Mouse (Mus musculus): ENCODE measurements at regions not wholly inside any gene's neighbourhood (a gene's known extent, or its start where the extent isn't known, plus 50 kb on each side); places are given as distances from the start of the nearest gene placed in this dataset.

GRCm38 (mm10) chr4:71933240-71933986 lies 175.6 kb upstream of the Gm11232 start:
- ATAC-seq (ENCODE audit: low FRiP score, low read depth) (no peak), DNase-seq (ENCODE audit: low spot score) (no peak)
- Histone ChIP-seq H3K4me3 (replicated peaks; ENCODE audit: low read length) (no peak overlapping the region), H3K4me1 (ENCODE audit: control insufficient read depth, insufficient read depth, low read length) (no peaks in the 10 kb centered on the region), H3K9ac (ENCODE audit: low read depth, low read length, severe bottlenecking) (no peak overlapping the region), H3K27ac (replicated peaks; ENCODE audit: low read depth, low read length) (no peak overlapping the region), H3K36me3 (ENCODE audit: control insufficient read depth, insufficient read depth, low read length) (no peaks in the 10 kb centered on the region), H3K27me3 (ENCODE audit: control insufficient read depth, insufficient read depth, low read length) (no peaks in the 10 kb centered on the region), H3K4me2 (replicated peaks; ENCODE audit: low read depth, low read length, severe bottlenecking) (no peak overlapping the region), H3K9me3 (ENCODE audit: control insufficient read depth, low read length) (no peaks in the 10 kb centered on the region)
- 46% methylated on average over 2 of the region's 2 CpGs for WGBS
- no peak for TF ChIP-seq POLR2A (IDR thresholded peaks at IDR 0.05; ENCODE audit: borderline replicate concordance, extremely low read depth, insufficient read depth, insufficient read length)

GRCm38 (mm10) chr4:71932818-71933217 lies 175.1 kb upstream of the Gm11232 start:
- H3K27ac ChIP-seq (replicated peaks; ENCODE audit: low read depth, low read length) = no peak overlapping the region
- H3K36me3 ChIP-seq (ENCODE audit: control insufficient read depth, insufficient read depth, low read length) = no peaks in the 10 kb centered on the region
- H3K9me3 ChIP-seq (ENCODE audit: control insufficient read depth, low read length) = no peaks in the 10 kb centered on the region
- no peak for ATAC-seq (ENCODE audit: low FRiP score, low read depth)
- H3K27me3 ChIP-seq (ENCODE audit: control insufficient read depth, insufficient read depth, low read length) = no peaks in the 10 kb centered on the region
- no peak overlapping the region for H3K9ac ChIP-seq (ENCODE audit: low read depth, low read length, severe bottlenecking)
- WGBS = 83% methylated on average over 1 of the region's 1 CpGs
- TF ChIP-seq POLR2A (IDR thresholded peaks at IDR 0.05; ENCODE audit: borderline replicate concordance, extremely low read depth, insufficient read depth, insufficient read length) = no peak
- no peak overlapping the region for H3K4me2 ChIP-seq (replicated peaks; ENCODE audit: low read depth, low read length, severe bottlenecking)
- no peak overlapping the region for H3K4me3 ChIP-seq (replicated peaks; ENCODE audit: low read length)
- no peaks in the 10 kb centered on the region for H3K4me1 ChIP-seq (ENCODE audit: control insufficient read depth, insufficient read depth, low read length)
- no peak for DNase-seq (ENCODE audit: low spot score)

- H3K9me3 ChIP-seq (ENCODE audit: control insufficient read depth, low read length) = no peaks in the 10 kb centered on the region
- no peak overlapping the region for H3K4me2 ChIP-seq (replicated peaks; ENCODE audit: low read depth, low read length, severe bottlenecking)
- no peak overlapping the region for H3K9ac ChIP-seq (ENCODE audit: low read depth, low read length, severe bottlenecking)
- TF ChIP-seq POLR2A (IDR thresholded peaks at IDR 0.05; ENCODE audit: borderline replicate concordance, extremely low read depth, insufficient read depth, insufficient read length) = no peak
- no peaks in the 10 kb centered on the region for H3K4me1 ChIP-seq (ENCODE audit: control insufficient read depth, insufficient read depth, low read length)
- ATAC-seq (ENCODE audit: low FRiP score, low read depth) (no peak), DNase-seq (ENCODE audit: low spot score) (no peak)
- WGBS = 71% methylated on average over 1 of the region's 1 CpGs
- H3K36me3 ChIP-seq (ENCODE audit: control insufficient read depth, insufficient read depth, low read length) = no peaks in the 10 kb centered on the region
- no peak overlapping the region for H3K4me3 ChIP-seq (replicated peaks; ENCODE audit: low read length)
- no peak overlapping the region for H3K27ac ChIP-seq (replicated peaks; ENCODE audit: low read depth, low read length)
- H3K27me3 ChIP-seq (ENCODE audit: control insufficient read depth, insufficient read depth, low read length) = no peaks in the 10 kb centered on the region
Observed at GRCm38 (mm10) chr4:71911551-71911950, 153.8 kb upstream of the Gm11232 start.

- H3K4me1 ChIP-seq (ENCODE audit: control insufficient read depth, insufficient read depth, low read length) = no peaks in the 10 kb centered on the region
- no peak overlapping the region for H3K4me3 ChIP-seq (replicated peaks; ENCODE audit: low read length)
- WGBS = 86% methylated on average over 4 of the region's 4 CpGs
- H3K4me2 ChIP-seq (replicated peaks; ENCODE audit: low read depth, low read length, severe bottlenecking) = no peak overlapping the region
- no peaks in the 10 kb centered on the region for H3K9me3 ChIP-seq (ENCODE audit: control insufficient read depth, low read length)
- H3K36me3 ChIP-seq (ENCODE audit: control insufficient read depth, insufficient read depth, low read length) = no peaks in the 10 kb centered on the region
- DNase-seq (ENCODE audit: low spot score) (no peak), ATAC-seq (ENCODE audit: low FRiP score, low read depth) (no peak)
- no peak for TF ChIP-seq POLR2A (IDR thresholded peaks at IDR 0.05; ENCODE audit: borderline replicate concordance, extremely low read depth, insufficient read depth, insufficient read length)
- H3K27me3 ChIP-seq (ENCODE audit: control insufficient read depth, insufficient read depth, low read length) = no peaks in the 10 kb centered on the region
- no peak overlapping the region for H3K27ac ChIP-seq (replicated peaks; ENCODE audit: low read depth, low read length)
- no peak overlapping the region for H3K9ac ChIP-seq (ENCODE audit: low read depth, low read length, severe bottlenecking)
Observed at GRCm38 (mm10) chr4:71875651-71876050, 117.9 kb upstream of the Gm11232 start.

- H3K4me3 ChIP-seq (replicated peaks; ENCODE audit: low read length) = no peak overlapping the region
- H3K9me3 ChIP-seq (ENCODE audit: control insufficient read depth, low read length) = no peaks in the 10 kb centered on the region
- H3K9ac ChIP-seq (ENCODE audit: low read depth, low read length, severe bottlenecking) = no peak overlapping the region
- no peaks in the 10 kb centered on the region for H3K27me3 ChIP-seq (ENCODE audit: control insufficient read depth, insufficient read depth, low read length)
- TF ChIP-seq POLR2A (IDR thresholded peaks at IDR 0.05; ENCODE audit: borderline replicate concordance, extremely low read depth, insufficient read depth, insufficient read length) = no peak
- H3K4me1 ChIP-seq (ENCODE audit: control insufficient read depth, insufficient read depth, low read length) = no peaks in the 10 kb centered on the region
- WGBS = 29% methylated on average over 1 of the region's 1 CpGs
- ATAC-seq (ENCODE audit: low FRiP score, low read depth) (no peak), DNase-seq (ENCODE audit: low spot score) (no peak)
- no peaks in the 10 kb centered on the region for H3K36me3 ChIP-seq (ENCODE audit: control insufficient read depth, insufficient read depth, low read length)
- no peak overlapping the region for H3K4me2 ChIP-seq (replicated peaks; ENCODE audit: low read depth, low read length, severe bottlenecking)
- no peak overlapping the region for H3K27ac ChIP-seq (replicated peaks; ENCODE audit: low read depth, low read length)
Observed at GRCm38 (mm10) chr4:71866948-71867347, 109.2 kb upstream of the Gm11232 start.
